Mouse (Mus musculus): ENCODE results near the gene Slc5a1. TPM values are rescaled to one million over a fixed set of nuclear protein-coding genes. Genes with fewer than 3 reads are reported as not detected.
A peak's percentile ranks its signal among the peaks of the same experiment; 100 is the strongest.

Gene Slc5a1
- not detected in 2 replicates for polyA plus RNA-seq (2015; fragmentation: Nextera tagmentation; extraction: Ambion mirVana)

GRCm38 (mm10) chr5:33104025-33104481 lies at the start of gene Slc5a1:
Gene Slc5a1, plus strand, starts transcription at chr5:33104219.
- Histone ChIP-seq H3K4me3 (no peak within 1 kb of the TSS), H3K9ac (replicated peaks) (no peak within 1 kb of the TSS), H3K4me1 (no peaks in the 10 kb centered on the region), H3K9me3 (no peaks in the 10 kb centered on the region), H3K27ac (replicated peaks) (no peak within 1 kb of the TSS), H3K36me3 (no peaks in the 10 kb centered on the region), H3K4me2 (replicated peaks) (0 out of 2 replicates have a peak within 1 kb of the TSS, but pooled peaks have one; percentile 7), H3K27me3 (peaks cover 12% of the 10 kb centered on the region)
- ATAC-seq (replicated peaks) = no peak
- WGBS = 18% methylated on average over 25 of the region's 25 CpGs

DNA sequence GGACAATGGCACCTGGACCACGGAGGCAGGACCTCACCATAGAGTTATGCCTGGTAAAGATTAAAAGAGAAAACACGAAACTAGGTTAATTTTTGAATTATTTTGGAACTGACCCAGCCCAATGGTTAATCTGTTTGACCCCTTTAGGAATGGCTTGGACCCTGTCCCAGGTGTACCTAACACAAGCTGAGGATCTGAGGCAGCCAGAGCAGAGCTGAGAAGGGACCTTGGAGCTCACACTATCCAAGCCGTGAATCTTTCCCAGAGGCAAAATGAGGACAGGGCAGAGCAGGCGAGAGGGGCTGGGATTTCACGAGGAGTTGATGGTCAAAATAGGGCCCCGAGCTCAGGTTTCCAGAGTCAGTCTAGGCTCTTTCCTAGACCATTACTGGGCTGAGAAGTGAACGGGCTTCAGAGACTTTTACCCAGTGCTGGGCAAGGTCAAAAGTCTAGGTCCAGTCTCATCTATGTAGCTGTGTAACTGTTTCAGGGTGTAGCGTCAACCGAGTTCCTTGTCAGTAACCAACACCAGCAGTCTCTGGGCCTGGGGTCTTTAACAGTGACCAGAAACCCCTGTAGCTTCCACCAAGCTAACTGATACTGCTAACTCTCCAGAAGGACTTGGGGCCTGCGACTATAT lies 47.8 kb upstream of the Slc5a1 start:
- Histone ChIP-seq H3K4me3 (no peak overlapping the region), H3K4me1 (no peaks in the 10 kb centered on the region), H3K36me3 (no peaks in the 10 kb centered on the region), H3K9ac (replicated peaks) (no peak overlapping the region), H3K27ac (replicated peaks) (no peak overlapping the region), H3K27me3 (no peaks in the 10 kb centered on the region), H3K4me2 (replicated peaks) (no peak overlapping the region), H3K9me3 (no peaks in the 10 kb centered on the region)
- ATAC-seq (replicated peaks) = no peak
- WGBS = 79% methylated on average over 10 of the region's 10 CpGs

DNA sequence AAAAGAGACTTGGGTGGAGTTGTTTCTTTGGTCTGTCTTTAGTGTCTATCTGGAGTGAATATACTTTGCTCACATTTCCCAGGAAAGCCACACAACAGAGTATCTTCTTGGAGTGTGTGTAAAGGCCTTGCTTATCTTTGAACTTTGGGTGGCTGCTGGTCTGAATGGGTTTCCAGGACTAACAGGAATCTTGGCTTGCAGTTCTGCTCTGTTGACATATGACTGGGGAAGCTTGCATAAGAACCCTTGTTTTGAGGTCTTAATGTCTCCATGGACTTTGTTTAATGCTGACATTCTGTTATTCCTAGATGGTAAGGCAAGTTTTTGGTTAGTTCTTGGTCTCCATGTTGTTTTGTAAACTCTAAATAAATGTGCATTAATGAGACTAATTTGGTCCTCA lies 33.9 kb upstream of the Slc5a1 start:
- Histone ChIP-seq H3K4me2 (replicated peaks) (no peak overlapping the region), H3K4me3 (no peak overlapping the region), H3K9ac (replicated peaks) (no peak overlapping the region), H3K36me3 (no peaks in the 10 kb centered on the region), H3K4me1 (no peaks in the 10 kb centered on the region), H3K27me3 (no peaks in the 10 kb centered on the region), H3K27ac (replicated peaks) (no peak overlapping the region), H3K9me3 (no peaks in the 10 kb centered on the region)
- no peak for ATAC-seq (replicated peaks)

DNA sequence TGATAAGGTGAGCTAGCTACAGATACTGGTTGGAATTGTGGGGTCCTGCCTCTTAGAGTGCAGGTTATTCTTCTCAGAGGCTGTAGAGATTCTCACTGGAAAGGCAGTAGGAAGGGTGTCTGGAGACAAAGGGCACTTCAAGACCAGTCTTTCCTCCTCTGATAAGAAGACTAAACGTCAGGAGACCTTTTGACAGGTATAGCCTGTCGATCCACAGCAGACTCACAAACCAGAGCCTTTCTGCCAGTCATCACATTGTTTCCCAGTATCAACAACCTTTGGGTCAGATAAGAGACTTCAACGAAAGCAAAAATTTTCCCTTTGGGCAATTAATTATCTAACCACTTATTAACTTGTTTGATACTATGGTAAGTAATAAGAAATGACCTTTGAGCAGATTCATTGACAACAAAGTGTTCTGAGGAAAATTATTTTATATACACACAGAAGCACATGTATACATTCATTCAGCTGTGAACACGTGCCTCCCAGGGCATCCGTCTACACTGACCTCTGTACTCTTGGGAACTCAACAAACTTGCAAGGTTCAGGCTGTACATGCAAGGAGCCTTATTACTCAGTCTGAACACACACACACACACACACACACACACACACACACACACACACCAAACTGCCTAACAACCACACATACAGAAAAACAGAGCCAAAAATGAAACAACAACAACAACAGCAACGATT lies 27.4 kb upstream of the Slc5a1 start:
- H3K9ac ChIP-seq (replicated peaks) = no peak overlapping the region
- H3K4me3 ChIP-seq = no peak overlapping the region
- 86% methylated on average over 6 of the region's 6 CpGs for WGBS
- H3K4me1 ChIP-seq = no peaks in the 10 kb centered on the region
- no peaks in the 10 kb centered on the region for H3K36me3 ChIP-seq
- no peaks in the 10 kb centered on the region for H3K9me3 ChIP-seq
- no peaks in the 10 kb centered on the region for H3K27me3 ChIP-seq
- ATAC-seq (replicated peaks) = no peak
- H3K4me2 ChIP-seq (replicated peaks) = no peak overlapping the region
- no peak overlapping the region for H3K27ac ChIP-seq (replicated peaks)

DNA sequence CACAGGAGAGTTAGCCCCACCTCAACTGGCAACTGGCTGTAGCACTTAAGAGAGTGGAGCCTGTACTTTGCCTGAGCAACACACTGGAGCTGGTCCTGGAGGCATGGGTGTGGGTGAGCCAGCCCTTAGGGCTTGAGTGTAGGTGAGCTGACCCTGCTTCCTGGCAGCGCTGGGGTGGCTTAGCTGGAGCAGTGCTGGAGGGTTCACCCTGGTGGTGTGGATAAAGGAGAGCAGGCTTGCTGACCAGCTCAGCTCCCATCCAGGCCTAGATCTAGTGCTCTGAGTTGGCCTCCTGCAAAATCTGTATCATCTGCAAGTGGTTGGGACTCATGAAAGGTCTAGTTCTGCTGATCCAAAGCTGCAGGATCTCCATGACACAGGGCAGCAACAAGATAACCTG lies 21.1 kb upstream of the Slc5a1 start:
- 84% methylated on average over 1 of the region's 1 CpGs for WGBS
- no peaks in the 10 kb centered on the region for H3K27me3 ChIP-seq
- H3K4me3 ChIP-seq = no peak overlapping the region
- H3K27ac ChIP-seq (replicated peaks) = no peak overlapping the region
- no peaks in the 10 kb centered on the region for H3K36me3 ChIP-seq
- ATAC-seq (replicated peaks) = no peak
- no peaks in the 10 kb centered on the region for H3K4me1 ChIP-seq
- no peak overlapping the region for H3K9ac ChIP-seq (replicated peaks)
- H3K9me3 ChIP-seq = no peaks in the 10 kb centered on the region
- H3K4me2 ChIP-seq (replicated peaks) = no peak overlapping the region

GRCm38 (mm10) chr5:33084599-33084998 lies 19.4 kb upstream of the Slc5a1 start:
- no peak for ATAC-seq (replicated peaks)
- no peaks in the 10 kb centered on the region for H3K4me1 ChIP-seq
- no peaks in the 10 kb centered on the region for H3K27me3 ChIP-seq
- no peaks in the 10 kb centered on the region for H3K36me3 ChIP-seq
- H3K4me3 ChIP-seq = no peak overlapping the region
- H3K9me3 ChIP-seq = no peaks in the 10 kb centered on the region
- no peak overlapping the region for H3K4me2 ChIP-seq (replicated peaks)
- 88% methylated on average over 5 of the region's 5 CpGs for WGBS
- no peak overlapping the region for H3K27ac ChIP-seq (replicated peaks)
- no peak overlapping the region for H3K9ac ChIP-seq (replicated peaks)

- H3K27me3 ChIP-seq = no peaks in the 10 kb centered on the region
- 89% methylated on average over 6 of the region's 6 CpGs for WGBS
- H3K36me3 ChIP-seq = no peaks in the 10 kb centered on the region
- no peak for ATAC-seq (replicated peaks)
- H3K9me3 ChIP-seq = no peaks in the 10 kb centered on the region
- H3K9ac ChIP-seq (replicated peaks) = no peak overlapping the region
- H3K27ac ChIP-seq (replicated peaks) = no peak overlapping the region
- no peak overlapping the region for H3K4me3 ChIP-seq
- H3K4me2 ChIP-seq (replicated peaks) = no peak overlapping the region
- H3K4me1 ChIP-seq = no peaks in the 10 kb centered on the region
These were observed 12.7 kb upstream of the Slc5a1 start for GRCm38 (mm10) chr5:33091342-33091741.

- H3K4me1 ChIP-seq = no peaks in the 10 kb centered on the region
- ATAC-seq (replicated peaks) = no peak
- H3K4me2 ChIP-seq (replicated peaks) = no peak overlapping the region
- 90% methylated on average over 4 of the region's 4 CpGs for WGBS
- H3K9me3 ChIP-seq = no peaks in the 10 kb centered on the region
- H3K36me3 ChIP-seq = no peaks in the 10 kb centered on the region
- no peak overlapping the region for H3K4me3 ChIP-seq
- no peaks in the 10 kb centered on the region for H3K27me3 ChIP-seq
- no peak overlapping the region for H3K27ac ChIP-seq (replicated peaks)
- H3K9ac ChIP-seq (replicated peaks) = no peak overlapping the region
These were observed 8.7 kb upstream of the Slc5a1 start for GRCm38 (mm10) chr5:33095315-33095714.

GRCm38 (mm10) chr5:33102369-33103055 lies 1.5 kb upstream of the Slc5a1 start:
- WGBS = 34% methylated on average over 12 of the region's 12 CpGs
- Histone ChIP-seq H3K4me3 (no peak overlapping the region), H3K9me3 (no peaks in the 10 kb centered on the region), H3K27me3 (peaks cover 12% of the 10 kb centered on the region), H3K4me2 (replicated peaks) (no peak overlapping the region), H3K9ac (replicated peaks) (no peak overlapping the region), H3K36me3 (no peaks in the 10 kb centered on the region), H3K27ac (replicated peaks) (no peak overlapping the region), H3K4me1 (no peaks in the 10 kb centered on the region)
- ATAC-seq (replicated peaks) = no peak

DNA sequence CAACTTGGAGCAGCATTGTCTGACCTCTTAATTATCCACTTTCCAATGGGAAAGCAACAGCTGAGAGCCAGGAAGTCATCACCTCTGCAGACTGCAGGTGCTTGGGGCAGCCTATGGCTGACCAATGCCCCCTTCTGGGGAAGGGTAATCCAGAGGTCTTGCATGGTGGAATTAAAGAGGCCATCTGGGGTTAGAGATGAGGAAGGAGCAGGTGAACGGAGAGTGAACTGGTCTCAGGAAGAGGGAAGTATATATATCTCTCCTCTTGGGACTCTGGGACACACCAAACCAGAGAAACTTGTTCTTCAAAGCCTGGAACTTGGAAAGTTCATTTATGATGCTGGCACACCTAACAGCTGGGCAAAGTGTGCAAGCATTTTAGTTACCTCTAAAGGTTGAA lies 857 bp downstream of the Slc5a1 start:
- peaks cover 12% of the 10 kb centered on the region for H3K27me3 ChIP-seq
- 58% methylated on average over 1 of the region's 1 CpGs for WGBS
- H3K4me2 ChIP-seq (replicated peaks) = no peak overlapping the region
- no peak overlapping the region for H3K27ac ChIP-seq (replicated peaks)
- no peak overlapping the region for H3K4me3 ChIP-seq
- no peaks in the 10 kb centered on the region for H3K9me3 ChIP-seq
- H3K9ac ChIP-seq (replicated peaks) = no peak overlapping the region
- H3K36me3 ChIP-seq = no peaks in the 10 kb centered on the region
- ATAC-seq (replicated peaks) = no peak
- no peaks in the 10 kb centered on the region for H3K4me1 ChIP-seq

GRCm38 (mm10) chr5:33105660-33106059 lies 1.6 kb downstream of the Slc5a1 start:
- Histone ChIP-seq H3K9me3 (no peaks in the 10 kb centered on the region), H3K27me3 (peaks cover 12% of the 10 kb centered on the region), H3K4me2 (replicated peaks) (no peak overlapping the region), H3K9ac (replicated peaks) (no peak overlapping the region), H3K4me1 (no peaks in the 10 kb centered on the region), H3K27ac (replicated peaks) (no peak overlapping the region), H3K4me3 (no peak overlapping the region), H3K36me3 (no peaks in the 10 kb centered on the region)
- no peak for ATAC-seq (replicated peaks)
- 86% methylated on average over 6 of the region's 6 CpGs for WGBS

DNA sequence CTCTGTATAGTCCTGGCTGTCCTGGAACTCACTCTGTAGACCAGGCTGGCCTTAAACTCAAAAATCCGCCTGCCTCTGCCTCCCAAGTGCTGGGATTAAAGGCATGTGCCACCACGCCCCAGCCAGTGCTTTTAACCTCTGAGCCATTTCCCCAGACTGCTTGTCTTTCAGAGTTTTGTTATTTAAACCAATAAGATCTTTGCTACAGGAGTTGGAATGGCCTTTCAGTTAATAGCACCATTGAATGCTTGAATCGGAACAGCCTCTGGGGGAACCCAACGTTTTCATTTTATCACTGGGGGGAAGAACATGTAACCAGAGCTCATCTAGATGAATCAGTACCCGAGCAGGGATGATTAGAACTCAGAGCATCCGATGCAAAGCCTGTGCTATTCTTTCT lies 3.0 kb downstream of the Slc5a1 start:
- no peak for ATAC-seq (replicated peaks)
- 73% methylated on average over 6 of the region's 6 CpGs for WGBS
- Histone ChIP-seq H3K27me3 (peaks cover 12% of the 10 kb centered on the region), H3K36me3 (no peaks in the 10 kb centered on the region), H3K9me3 (no peaks in the 10 kb centered on the region), H3K4me1 (no peaks in the 10 kb centered on the region), H3K9ac (replicated peaks) (no peak overlapping the region), H3K4me3 (no peak overlapping the region), H3K27ac (replicated peaks) (no peak overlapping the region), H3K4me2 (replicated peaks) (no peak overlapping the region)

All from forebrain, embryonic 15.5 days (tissue).